Mouse (Mus musculus) liver, adult 2 months (tissue): ENCODE measurements around the gene Pkd1l2.

Experiments used
- CTCF ChIP-seq: fragments of 200-500 bp; IDR thresholded peaks from 2 replicates; pipeline ENCODE4 v1.5.1; 2011; ENCODE audit warnings: low read depth, low read length, control low read depth
- POLR2A ChIP-seq: fragments of 200-500 bp; IDR thresholded peaks from 2 replicates; pipeline ENCODE4 v1.6.1; 2011; ENCODE audit warnings: low read length, control low read depth; ENCODE audit not compliant: insufficient read depth; ENCODE audit errors: extremely low read depth

DNA sequence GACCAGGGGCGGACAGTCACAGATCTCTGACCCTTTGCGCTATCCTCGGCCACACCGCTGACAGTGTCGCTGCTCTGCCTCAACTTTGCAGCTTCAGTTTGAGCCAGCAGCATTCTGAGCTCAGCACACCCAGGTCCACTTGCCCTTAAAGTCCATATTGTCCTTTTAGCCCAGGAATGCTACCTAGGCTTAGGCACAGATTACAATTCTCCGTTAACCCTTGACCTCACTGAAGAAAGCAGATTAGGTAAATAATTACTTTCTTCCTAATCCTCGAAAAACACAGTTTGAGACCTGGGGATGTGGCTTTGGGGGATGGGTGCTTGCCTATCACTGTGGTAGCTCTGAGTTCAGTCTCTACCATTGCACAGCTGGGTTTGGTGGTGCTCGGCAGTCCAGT lies 91.0 kb downstream of the Pkd1l2 start:
- TF ChIP-seq CTCF (no peak), POLR2A (no peak)
